26 mouse cellular contexts compared by ENCODE assay signal in the genomic region with DNA sequence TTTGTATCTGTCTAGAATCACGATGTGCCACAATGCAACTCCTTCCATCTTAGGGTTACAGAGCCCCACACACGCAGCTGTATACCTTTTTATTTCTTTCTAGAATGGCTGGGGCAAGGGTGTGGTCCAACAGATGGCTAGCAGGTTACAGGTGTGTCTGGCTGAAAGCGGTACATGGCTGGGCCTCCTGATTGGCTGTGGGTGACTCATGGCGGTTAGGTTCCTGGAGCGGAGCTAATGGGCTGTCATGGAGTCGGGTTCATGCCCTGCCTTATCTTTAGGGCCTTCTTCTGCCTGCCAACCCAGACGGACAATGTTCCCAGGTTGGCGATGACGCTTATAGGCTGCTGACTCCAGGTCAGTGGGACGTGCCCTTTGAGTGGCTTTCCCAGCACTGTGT. TPM values are rescaled to one million over a fixed set of nuclear protein-coding genes. Genes with fewer than 3 reads are reported as not detected.
DNase-seq lines count a peak whose midpoint lies in the region; ATAC-seq and TF ChIP-seq lines count a peak whose summit lies in the region.
"Had no signal": no experiment of that assay in that cellular context is flagged by ENCODE, and none has a peak within 500 bp of the region (broad histone marks: within the 10 kb centered on the region; RNA-seq: fewer than 3 reads in every experiment).

No protein-coding gene starts in this region.

- peak; percentile 66 for ATAC-seq in kidney, embryonic 15.5 days (replicated peaks; ENCODE audit: low FRiP score)
- no peak; the same call in 1 of the 2 replicates for ATAC-seq in kidney, embryonic 16.5 days (ENCODE audit: low FRiP score, low TSS enrichment)
- peak; percentile 90 for ATAC-seq in intestine, postnatal 0 days
- peak; percentile 70 for ATAC-seq in stomach, embryonic 15.5 days (ENCODE audit: insufficient read depth, low FRiP score, low read depth)
- ATAC-seq: activated CD4-positive, CD25-positive, alpha-beta regulatory T cell, adult 4 months; forebrain, embryonic 14.5 days; Patski had no signal

- peaks cover 18% of the 10 kb centered on the region; the same call in 1 of the 2 replicates for H3K4me1 ChIP-seq in kidney, embryonic 15.5 days
- 0 out of 2 replicates have a peak, but pooled peaks cover 10% of the 10 kb centered on the region for H3K4me1 ChIP-seq in kidney, embryonic 16.5 days (ENCODE audit: insufficient read depth, low read length)
- peaks cover 78% of the 10 kb centered on the region for H3K4me1 ChIP-seq in E14TG2a.4 (replicated peaks; ENCODE audit: low read depth, low read length)
- H3K4me1 ChIP-seq in intestine, postnatal 0 days (replicated peaks; ENCODE audit: control insufficient read depth, insufficient read depth, low read length) = peaks cover 8% of the 10 kb centered on the region
- H3K4me1 ChIP-seq in stomach, embryonic 15.5 days = peaks cover 9% of the 10 kb centered on the region; the same call in 1 of the 2 replicates
- H3K4me1 ChIP-seq in heart, embryonic 10.5 days = peaks cover 27% of the 10 kb centered on the region
- H3K4me1 ChIP-seq: hindbrain, embryonic 12.5 days had no signal

- no peaks in the 10 kb centered on the region for H3K27me3 ChIP-seq in kidney, embryonic 15.5 days
- H3K27me3 ChIP-seq in kidney, embryonic 16.5 days (ENCODE audit: insufficient read depth, low read length) = no peaks in the 10 kb centered on the region
- H3K27me3 ChIP-seq in E14TG2a.4 (ENCODE audit: insufficient read depth, low read length) = no peaks in the 10 kb centered on the region
- no peaks in the 10 kb centered on the region for H3K27me3 ChIP-seq in intestine, postnatal 0 days (replicated peaks; ENCODE audit: control insufficient read depth, insufficient read depth, low read length)
- H3K27me3 ChIP-seq in stomach, embryonic 15.5 days (replicated peaks) = no peaks in the 10 kb centered on the region
- peaks cover 51% of the 10 kb centered on the region for H3K27me3 ChIP-seq in heart, embryonic 10.5 days (ENCODE audit: insufficient read depth, poor library complexity, severe bottlenecking)
- H3K27me3 ChIP-seq: hindbrain, embryonic 12.5 days; Patski had no signal

- WGBS in kidney, embryonic 15.5 days = 67% methylated on average over 10 of the region's 10 CpGs
- WGBS in kidney, embryonic 16.5 days = 70% methylated on average over 10 of the region's 10 CpGs
- 43% methylated on average over 10 of the region's 10 CpGs for WGBS in intestine, postnatal 0 days
- WGBS in stomach, embryonic 15.5 days = 70% methylated on average over 10 of the region's 10 CpGs
- 63% methylated on average over 10 of the region's 10 CpGs for WGBS in heart, embryonic 10.5 days

- no peak overlapping the region for H3K9ac ChIP-seq in kidney, embryonic 15.5 days
- no peak overlapping the region for H3K9ac ChIP-seq in kidney, embryonic 16.5 days (replicated peaks; ENCODE audit: low read length)
- H3K9ac ChIP-seq in intestine, postnatal 0 days (ENCODE audit: low read depth, low read length) = no peak overlapping the region
- H3K9ac ChIP-seq in stomach, embryonic 15.5 days = no peak overlapping the region
- H3K9ac ChIP-seq: hindbrain, embryonic 12.5 days had no signal

- no peaks in the 10 kb centered on the region for H3K36me3 ChIP-seq in kidney, embryonic 15.5 days
- H3K36me3 ChIP-seq in kidney, embryonic 16.5 days (ENCODE audit: insufficient read depth, low read length) = no peaks in the 10 kb centered on the region
- H3K36me3 ChIP-seq in E14TG2a.4 (ENCODE audit: insufficient read depth, low read length) = no peaks in the 10 kb centered on the region
- no peaks in the 10 kb centered on the region for H3K36me3 ChIP-seq in intestine, postnatal 0 days (ENCODE audit: control insufficient read depth, insufficient read depth)
- H3K36me3 ChIP-seq in stomach, embryonic 15.5 days = no peaks in the 10 kb centered on the region
- H3K36me3 ChIP-seq in heart, embryonic 10.5 days = no peaks in the 10 kb centered on the region
- H3K36me3 ChIP-seq: embryonic facial prominence, embryonic 10.5 days; forebrain, embryonic 10.5 days; hindbrain, embryonic 12.5 days had no signal

- no peak overlapping the region for H3K4me3 ChIP-seq in kidney, embryonic 15.5 days (replicated peaks)
- H3K4me3 ChIP-seq in kidney, embryonic 16.5 days (ENCODE audit: low read length) = no peak overlapping the region
- peak overlapping the region; percentile 45; the same call in 1 of the 2 replicates for H3K4me3 ChIP-seq in E14TG2a.4 (replicated peaks; ENCODE audit: low read length)
- H3K4me3 ChIP-seq in intestine, postnatal 0 days (ENCODE audit: low read depth, low read length) = no peak overlapping the region
- H3K4me3 ChIP-seq in stomach, embryonic 15.5 days (replicated peaks) = no peak overlapping the region
- H3K4me3 ChIP-seq in heart, embryonic 10.5 days = no peak overlapping the region
- H3K4me3 ChIP-seq: embryonic facial prominence, embryonic 10.5 days; erythroblast, embryonic 14.5 days; forebrain, embryonic 10.5 days; gastrocnemius, adult 2 months; hindbrain, embryonic 12.5 days had no signal

- no peak for TF ChIP-seq CTCF in E14TG2a.4 (conservative IDR thresholded peaks at IDR 0.05; ENCODE audit: low read length)
- no peak for TF ChIP-seq CTCF in intestine, postnatal 0 days (IDR thresholded peaks at IDR 0.05; ENCODE audit: low read depth)

- 0 out of 2 replicates have a peak overlapping the region, but pooled peaks have one; percentile 13 for H3K27ac ChIP-seq in kidney, embryonic 15.5 days
- no peak overlapping the region for H3K27ac ChIP-seq in kidney, embryonic 16.5 days (ENCODE audit: low read length)
- peak overlapping the region; percentile 84 for H3K27ac ChIP-seq in intestine, postnatal 0 days (ENCODE audit: low read depth, low read length)
- H3K27ac ChIP-seq in stomach, embryonic 15.5 days = peak overlapping the region; percentile 45; the same call in 1 of the 2 replicates
- H3K27ac ChIP-seq in heart, embryonic 10.5 days = no peak overlapping the region
- H3K27ac ChIP-seq: embryonic facial prominence, embryonic 10.5 days; forebrain, embryonic 10.5 days; gastrocnemius, adult 2 months; hindbrain, embryonic 12.5 days had no signal

- DNase-seq in adrenal gland, postnatal 36 days = no peak
- no peak for DNase-seq in natural killer cell, adult 2 months (ENCODE audit: low spot score in 2 of 2)
- no peak for DNase-seq in heart, embryonic 10.5 days (ENCODE audit: low spot score)
- DNase-seq: adrenal gland, postnatal 14 days; cerebellum, adult 18-20 months; cerebellum, adult 9-11 months; cerebellum, postnatal 36 days; gastrocnemius, adult 2 months; gastrocnemius, postnatal 25 days; heart, postnatal 10 days; heart, postnatal 4 days had no signal

- no peaks in the 10 kb centered on the region for H3K9me3 ChIP-seq in kidney, embryonic 15.5 days (replicated peaks)
- no peaks in the 10 kb centered on the region for H3K9me3 ChIP-seq in kidney, embryonic 16.5 days (ENCODE audit: low read length)
- H3K9me3 ChIP-seq in E14TG2a.4 (ENCODE audit: low read length) = no peaks in the 10 kb centered on the region
- no peaks in the 10 kb centered on the region for H3K9me3 ChIP-seq in intestine, postnatal 0 days (ENCODE audit: control insufficient read depth)
- no peaks in the 10 kb centered on the region for H3K9me3 ChIP-seq in stomach, embryonic 15.5 days
- no peaks in the 10 kb centered on the region for H3K9me3 ChIP-seq in heart, embryonic 10.5 days
- H3K9me3 ChIP-seq: embryonic facial prominence, embryonic 10.5 days; forebrain, embryonic 10.5 days had no signal

- no peak overlapping the region for H3K4me2 ChIP-seq in kidney, embryonic 15.5 days
- H3K4me2 ChIP-seq in kidney, embryonic 16.5 days (replicated peaks; ENCODE audit: low read depth, low read length) = no peak overlapping the region
- H3K4me2 ChIP-seq in intestine, postnatal 0 days (replicated peaks; ENCODE audit: low read depth) = no peak overlapping the region
- no peak overlapping the region; the same call in 1 of the 2 replicates for H3K4me2 ChIP-seq in stomach, embryonic 15.5 days
- H3K4me2 ChIP-seq: hindbrain, embryonic 12.5 days had no signal

RNA-seq across cellular contexts. Expression of a gene that starts 13.3 kb away (rescaled TPM):
- 0.09 TPM in 1 of 2 replicates, not detected in the other for polyA plus RNA-seq in kidney, embryonic 15.5 days (2015; fragmentation: Nextera tagmentation; extraction: Ambion mirVana)
- 0.10 TPM in 1 of 2 replicates, not detected in the other for polyA plus RNA-seq in kidney, embryonic 16.5 days (2015; fragmentation: Nextera tagmentation; extraction: Ambion mirVana)
- 1.7 and 2.0 TPM in 2 replicates for polyA plus RNA-seq in intestine, postnatal 0 days (2015; fragmentation: Nextera tagmentation; extraction: Ambion mirVana)
- 0.35 and 0.78 TPM in 2 replicates for polyA plus RNA-seq in stomach, embryonic 15.5 days (2015; fragmentation: Nextera tagmentation; extraction: Ambion mirVana)
- 1 to 10 TPM in 1 of 2 experiments, under 1 TPM in 1; 0.83 to 1.5 TPM for total RNA-seq in adrenal gland, postnatal 36 days (2021)
- polyA plus RNA-seq in heart, embryonic 10.5 days (2016; fragmentation: Nextera tagmentation; extraction: Ambion mirVana) = not detected in 2 replicates
- total RNA-seq: granulocyte monocyte progenitor cell, adult 5-6 weeks had no signal
- polyA plus RNA-seq: activated CD4-positive, CD25-positive, alpha-beta regulatory T cell, adult 4 months; C2C12; embryonic facial prominence, embryonic 10.5 days; erythroblast, embryonic 14.5 days; forebrain, embryonic 10.5 days; heart, embryonic 14.5 days had no signal

RNA-seq across cellular contexts. Expression of a gene that starts 34.2 kb away (rescaled TPM):
- 45.3 and 52.3 TPM in 2 replicates for polyA plus RNA-seq in kidney, embryonic 15.5 days (2015; fragmentation: Nextera tagmentation; extraction: Ambion mirVana)
- polyA plus RNA-seq in kidney, embryonic 16.5 days (2015; fragmentation: Nextera tagmentation; extraction: Ambion mirVana) = 42.9 and 46.7 TPM in 2 replicates
- polyA plus RNA-seq in intestine, postnatal 0 days (2015; fragmentation: Nextera tagmentation; extraction: Ambion mirVana) = 66.6 and 68.8 TPM in 2 replicates
- polyA plus RNA-seq in stomach, embryonic 15.5 days (2015; fragmentation: Nextera tagmentation; extraction: Ambion mirVana) = 54.9 and 55.4 TPM in 2 replicates
- total RNA-seq in adrenal gland, postnatal 36 days (2021) = 10 to 100 TPM; 52.5 to 56.3 TPM
- 28.0 and 36.5 TPM in 2 replicates for polyA plus RNA-seq in heart, embryonic 10.5 days (2016; fragmentation: Nextera tagmentation; extraction: Ambion mirVana)

RNA-seq across cellular contexts. Expression of a gene that starts 48.3 kb away (rescaled TPM):
- polyA plus RNA-seq in kidney, embryonic 15.5 days (2015; fragmentation: Nextera tagmentation; extraction: Ambion mirVana) = 1.2 TPM in 2 replicates
- 0.99 and 1.6 TPM in 2 replicates for polyA plus RNA-seq in kidney, embryonic 16.5 days (2015; fragmentation: Nextera tagmentation; extraction: Ambion mirVana)
- polyA plus RNA-seq in intestine, postnatal 0 days (2015; fragmentation: Nextera tagmentation; extraction: Ambion mirVana) = 0.73 and 0.76 TPM in 2 replicates
- 2.4 and 3.3 TPM in 2 replicates for polyA plus RNA-seq in stomach, embryonic 15.5 days (2015; fragmentation: Nextera tagmentation; extraction: Ambion mirVana)
- 1 to 10 TPM in 1 of 2 experiments, under 1 TPM in 1; 0.63 to 1.1 TPM for total RNA-seq in adrenal gland, postnatal 36 days (2021)
- 1.5 and 5.0 TPM in 2 replicates for polyA plus RNA-seq in heart, embryonic 10.5 days (2016; fragmentation: Nextera tagmentation; extraction: Ambion mirVana)

Comparison
In these comparisons a context has a peak if more than half of its experiments do, and no peak if none do; other contexts are left out.
1. H3K27ac ChIP-seq: peak in kidney, embryonic 15.5 days (single experiment), intestine, postnatal 0 days (single experiment) and stomach, embryonic 15.5 days (single experiment); none in kidney, embryonic 16.5 days (single experiment) and heart, embryonic 10.5 days (single experiment).